Mouse (Mus musculus): ENCODE results near the gene Slc20a1. TPM values are rescaled to one million over a fixed set of nuclear protein-coding genes. Genes with fewer than 3 reads are reported as not detected.

Gene Slc20a1
- polyA plus RNA-seq, 1 experiment from 2014 or later = 49.3 TPM

- Histone ChIP-seq H3K36me3 (no peaks in the 10 kb centered on the region), H3K4me1 (peaks cover 3% of the 10 kb centered on the region; the same call in 1 of the 2 replicates), H3K27ac (no peak overlapping the region), H3K9ac (no peak overlapping the region), H3K4me2 (replicated peaks) (no peak overlapping the region), H3K9me3 (replicated peaks) (no peaks in the 10 kb centered on the region), H3K4me3 (no peak overlapping the region), H3K27me3 (no peaks in the 10 kb centered on the region)
- 91% methylated on average over 7 of the region's 7 CpGs for WGBS
- no peak for ATAC-seq (ENCODE audit: low FRiP score)
Observed at GRCm38 (mm10) chr2:129247707-129248121, 49.1 kb downstream of the Slc20a1 start.

GRCm38 (mm10) chr2:129249321-129249720 is 50.8 kb downstream of the Slc20a1 start:
- H3K27me3 ChIP-seq = no peaks in the 10 kb centered on the region
- H3K27ac ChIP-seq = no peak overlapping the region
- H3K9ac ChIP-seq = no peak overlapping the region
- no peak for ATAC-seq (ENCODE audit: low FRiP score)
- H3K36me3 ChIP-seq = no peaks in the 10 kb centered on the region
- H3K4me3 ChIP-seq = no peak overlapping the region
- no peaks in the 10 kb centered on the region for H3K4me1 ChIP-seq
- H3K4me2 ChIP-seq (replicated peaks) = no peak overlapping the region
- no peaks in the 10 kb centered on the region for H3K9me3 ChIP-seq (replicated peaks)
- 60% methylated on average over 1 of the region's 1 CpGs for WGBS

GRCm38 (mm10) chr2:129252836-129253630 is 54.5 kb downstream of the Slc20a1 start:
- no peaks in the 10 kb centered on the region for H3K9me3 ChIP-seq (replicated peaks)
- H3K4me1 ChIP-seq = peaks cover 2% of the 10 kb centered on the region; the same call in 1 of the 2 replicates
- ATAC-seq (ENCODE audit: low FRiP score) = no peak
- H3K4me2 ChIP-seq (replicated peaks) = no peak overlapping the region
- no peak overlapping the region for H3K9ac ChIP-seq
- H3K27ac ChIP-seq = no peak overlapping the region
- no peaks in the 10 kb centered on the region for H3K36me3 ChIP-seq
- no peak overlapping the region for H3K4me3 ChIP-seq
- no peaks in the 10 kb centered on the region for H3K27me3 ChIP-seq
- WGBS = 87% methylated on average over 19 of the region's 19 CpGs

GRCm38 (mm10) chr2:129253631-129253970 is 55.0 kb downstream of the Slc20a1 start:
- H3K27me3 ChIP-seq = no peaks in the 10 kb centered on the region
- no peak overlapping the region for H3K4me2 ChIP-seq (replicated peaks)
- no peaks in the 10 kb centered on the region for H3K9me3 ChIP-seq (replicated peaks)
- no peak for ATAC-seq (ENCODE audit: low FRiP score)
- H3K36me3 ChIP-seq = no peaks in the 10 kb centered on the region
- 74% methylated on average over 2 of the region's 2 CpGs for WGBS
- peaks cover 5% of the 10 kb centered on the region; the same call in 1 of the 2 replicates for H3K4me1 ChIP-seq
- no peak overlapping the region for H3K27ac ChIP-seq
- H3K9ac ChIP-seq = no peak overlapping the region
- no peak overlapping the region for H3K4me3 ChIP-seq

- Histone ChIP-seq H3K9ac (no peak overlapping the region), H3K9me3 (replicated peaks) (no peaks in the 10 kb centered on the region), H3K36me3 (no peaks in the 10 kb centered on the region), H3K27me3 (no peaks in the 10 kb centered on the region), H3K4me2 (replicated peaks) (no peak overlapping the region), H3K4me3 (no peak overlapping the region), H3K4me1 (peaks cover 5% of the 10 kb centered on the region; the same call in 1 of the 2 replicates), H3K27ac (no peak overlapping the region)
- 85% methylated on average over 2 of the region's 2 CpGs for WGBS
- no peak for ATAC-seq (ENCODE audit: low FRiP score)
Observed at GRCm38 (mm10) chr2:129254076-129254475, 55.5 kb downstream of the Slc20a1 start.

- H3K27ac ChIP-seq = no peak overlapping the region
- H3K4me2 ChIP-seq (replicated peaks) = no peak overlapping the region
- 77% methylated on average over 4 of the region's 4 CpGs for WGBS
- no peak overlapping the region for H3K4me3 ChIP-seq
- no peak overlapping the region for H3K9ac ChIP-seq
- no peaks in the 10 kb centered on the region for H3K9me3 ChIP-seq (replicated peaks)
- H3K36me3 ChIP-seq = no peaks in the 10 kb centered on the region
- peaks cover 5% of the 10 kb centered on the region; the same call in 1 of the 2 replicates for H3K4me1 ChIP-seq
- H3K27me3 ChIP-seq = no peaks in the 10 kb centered on the region
- no peak for ATAC-seq (ENCODE audit: low FRiP score)
Observed at GRCm38 (mm10) chr2:129256006-129256405, 57.4 kb downstream of the Slc20a1 start.

- ATAC-seq (ENCODE audit: low FRiP score) = no peak
- WGBS = 91% methylated on average over 3 of the region's 3 CpGs
- Histone ChIP-seq H3K36me3 (no peaks in the 10 kb centered on the region), H3K27me3 (no peaks in the 10 kb centered on the region), H3K9me3 (replicated peaks) (no peaks in the 10 kb centered on the region), H3K9ac (no peak overlapping the region), H3K4me2 (replicated peaks) (no peak overlapping the region), H3K27ac (no peak overlapping the region), H3K4me3 (no peak overlapping the region), H3K4me1 (peaks cover 5% of the 10 kb centered on the region; the same call in 1 of the 2 replicates)
Observed at GRCm38 (mm10) chr2:129258056-129258455, 59.5 kb downstream of the Slc20a1 start.

GRCm38 (mm10) chr2:129258475-129259211 is 60.1 kb downstream of the Slc20a1 start:
- H3K9me3 ChIP-seq (replicated peaks) = no peaks in the 10 kb centered on the region
- H3K4me2 ChIP-seq (replicated peaks) = peak overlapping the region; percentile 25; the same call in 1 of the 2 replicates
- ATAC-seq (ENCODE audit: low FRiP score) = peak; percentile 77
- H3K27ac ChIP-seq = no peak overlapping the region
- H3K4me1 ChIP-seq = peaks cover 5% of the 10 kb centered on the region; the same call in 1 of the 2 replicates
- no peak overlapping the region for H3K4me3 ChIP-seq
- H3K9ac ChIP-seq = no peak overlapping the region
- 42% methylated on average over 7 of the region's 7 CpGs for WGBS
- H3K36me3 ChIP-seq = no peaks in the 10 kb centered on the region
- no peaks in the 10 kb centered on the region for H3K27me3 ChIP-seq

GRCm38 (mm10) chr2:129260646-129261045 is 62.1 kb downstream of the Slc20a1 start:
- Histone ChIP-seq H3K27me3 (no peaks in the 10 kb centered on the region), H3K9me3 (replicated peaks) (no peaks in the 10 kb centered on the region), H3K4me1 (peaks cover 5% of the 10 kb centered on the region; the same call in 1 of the 2 replicates), H3K4me2 (replicated peaks) (no peak overlapping the region), H3K36me3 (no peaks in the 10 kb centered on the region), H3K27ac (no peak overlapping the region), H3K4me3 (no peak overlapping the region), H3K9ac (no peak overlapping the region)
- ATAC-seq (ENCODE audit: low FRiP score) = no peak
- 59% methylated on average over 3 of the region's 3 CpGs for WGBS

Other genes starting within 250 kb of the Slc20a1 start
- gene Zc3h6, start 231.4 kb upstream of the Slc20a1 start, polyA plus RNA-seq (2016; fragmentation: Nextera tagmentation; extraction: Ambion mirVana) = 3.4 and 4.2 TPM in 2 replicates
- gene Gm10762, start 231.0 kb upstream of the Slc20a1 start, polyA plus RNA-seq (2016; fragmentation: Nextera tagmentation; extraction: Ambion mirVana) = 28.5 and 32.6 TPM in 2 replicates
- 0.52 and 0.59 TPM in 2 replicates for gene Vinac1, start 150.6 kb upstream of the Slc20a1 start, polyA plus RNA-seq (2016; fragmentation: Nextera tagmentation; extraction: Ambion mirVana)
- 23.4 and 24.1 TPM in 2 replicates for gene Ttl, start 132.8 kb upstream of the Slc20a1 start, polyA plus RNA-seq (2016; fragmentation: Nextera tagmentation; extraction: Ambion mirVana)
- 23.5 and 25.4 TPM in 2 replicates for gene Polr1b, start 97.8 kb upstream of the Slc20a1 start, polyA plus RNA-seq (2016; fragmentation: Nextera tagmentation; extraction: Ambion mirVana)
- gene Chchd5, start 69.1 kb upstream of the Slc20a1 start, polyA plus RNA-seq (2016; fragmentation: Nextera tagmentation; extraction: Ambion mirVana) = 22.3 and 24.6 TPM in 2 replicates
- 33.8 and 37.6 TPM in 2 replicates for gene Ckap2l, start 98.4 kb downstream of the Slc20a1 start, polyA plus RNA-seq (2016; fragmentation: Nextera tagmentation; extraction: Ambion mirVana)
- 0.12 and 0.39 TPM in 2 replicates for gene Il1a, start 111.2 kb downstream of the Slc20a1 start, polyA plus RNA-seq (2016; fragmentation: Nextera tagmentation; extraction: Ambion mirVana)
- gene Il1b, start 172.4 kb downstream of the Slc20a1 start, polyA plus RNA-seq (2016; fragmentation: Nextera tagmentation; extraction: Ambion mirVana) = not detected in 2 replicates

All from hindbrain, embryonic 12.5 days (tissue).